Mouse (Mus musculus) liver, embryonic 14.5 days (tissue): ENCODE data around the gene Ttc4.

ENCODE experiments used
- CTCF ChIP-seq: IDR thresholded peaks from 2 replicates; pipeline ENCODE4 v1.5.1; 2016; ENCODE audit warnings: antibody characterized with exemption, low read depth, control low read depth
- EP300 ChIP-seq: IDR thresholded peaks from 2 replicates; pipeline ENCODE4 v1.6.1; 2016; ENCODE audit warnings: antibody characterized with exemption, low read depth

DNA sequence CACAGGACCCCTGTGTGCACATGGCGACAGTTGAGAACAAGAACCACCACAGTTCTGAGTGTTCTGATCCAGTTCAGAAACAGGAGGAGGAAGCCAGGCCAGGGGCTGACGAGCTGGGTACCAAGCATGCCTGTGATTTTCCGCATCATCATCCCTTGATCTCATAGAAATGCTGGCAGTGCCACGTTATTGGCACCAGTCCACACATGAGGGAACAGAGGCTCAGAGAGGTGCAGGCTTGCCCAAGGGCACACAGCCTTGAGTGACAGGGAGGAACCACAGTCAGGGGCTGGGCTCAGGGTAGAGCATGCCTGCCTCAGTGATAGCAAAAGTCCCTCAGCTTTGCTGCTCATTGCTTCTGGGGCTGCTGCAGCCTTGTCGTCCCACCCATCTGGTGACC, 50.9 kb downstream of the Ttc4 start:
- no peak for TF ChIP-seq EP300
- no peak for TF ChIP-seq CTCF
